Mouse (Mus musculus): ENCODE measurements around the gene Tmem87b. TPM values are rescaled to one million over a fixed set of nuclear protein-coding genes. Genes with fewer than 3 reads are reported as not detected.

Tmem87b gene
- 33.9 and 35.5 TPM in 2 replicates for polyA plus RNA-seq (2015; fragmentation: Nextera tagmentation; extraction: Ambion mirVana)

- peak; percentile 89 for ATAC-seq (ENCODE audit: insufficient read depth, low FRiP score, low read depth)
- Histone ChIP-seq H3K4me1 (peaks cover 10% of the 10 kb centered on the region; the same call in 1 of the 2 replicates), H3K4me3 (replicated peaks) (peak within 1 kb of the TSS; percentile 88), H3K9me3 (no peaks in the 10 kb centered on the region), H3K27me3 (replicated peaks) (no peaks in the 10 kb centered on the region), H3K9ac (peak within 1 kb of the TSS; percentile 62), H3K36me3 (no peaks in the 10 kb centered on the region), H3K27ac (peak within 1 kb of the TSS; percentile 95), H3K4me2 (peak within 1 kb of the TSS; percentile 71)
- under 1% methylated on average over 59 of the region's 59 CpGs for WGBS
These were observed at the start of gene Tmem87b for GRCm38 (mm10) chr2:128817786-128818681. Tmem87b (plus strand) TSS chr2:128818118.

GRCm38 (mm10) chr2:128768545-128769247, 49.2 kb upstream of the Tmem87b start:
- no peak overlapping the region for H3K4me3 ChIP-seq (replicated peaks)
- 0 out of 2 replicates have a peak, but pooled peaks cover 2% of the 10 kb centered on the region for H3K36me3 ChIP-seq
- no peak for ATAC-seq (ENCODE audit: insufficient read depth, low FRiP score, low read depth)
- no peaks in the 10 kb centered on the region for H3K9me3 ChIP-seq
- H3K4me2 ChIP-seq, result no peak overlapping the region
- no peak overlapping the region for H3K9ac ChIP-seq
- H3K27ac ChIP-seq, result no peak overlapping the region
- WGBS, result 50% methylated on average over 4 of the region's 4 CpGs
- H3K27me3 ChIP-seq (replicated peaks), result no peaks in the 10 kb centered on the region
- no peaks in the 10 kb centered on the region for H3K4me1 ChIP-seq

GRCm38 (mm10) chr2:128770557-128770956, 47.4 kb upstream of the Tmem87b start:
- 86% methylated on average over 6 of the region's 6 CpGs for whole genome bisulfite sequencing
- H3K9me3 ChIP-seq, result no peaks in the 10 kb centered on the region
- H3K27me3 ChIP-seq (replicated peaks), result no peaks in the 10 kb centered on the region
- no peak overlapping the region for H3K9ac ChIP-seq
- ATAC-seq (ENCODE audit: insufficient read depth, low FRiP score, low read depth), result no peak
- H3K4me2 ChIP-seq, result no peak overlapping the region
- no peak overlapping the region for H3K4me3 ChIP-seq (replicated peaks)
- H3K36me3 ChIP-seq, result no peaks in the 10 kb centered on the region
- no peak overlapping the region for H3K27ac ChIP-seq
- H3K4me1 ChIP-seq, result no peaks in the 10 kb centered on the region

GRCm38 (mm10) chr2:128771048-128771447, 46.9 kb upstream of the Tmem87b start:
- WGBS, result 85% methylated on average over 4 of the region's 4 CpGs
- ATAC-seq (ENCODE audit: insufficient read depth, low FRiP score, low read depth), result no peak
- Histone ChIP-seq H3K36me3 (no peaks in the 10 kb centered on the region), H3K4me1 (no peaks in the 10 kb centered on the region), H3K4me3 (replicated peaks) (no peak overlapping the region), H3K9me3 (no peaks in the 10 kb centered on the region), H3K27me3 (replicated peaks) (no peaks in the 10 kb centered on the region), H3K4me2 (no peak overlapping the region), H3K27ac (no peak overlapping the region), H3K9ac (no peak overlapping the region)

GRCm38 (mm10) chr2:128771750-128772338, 46.1 kb upstream of the Tmem87b start:
- H3K4me3 ChIP-seq (replicated peaks), result no peak overlapping the region
- WGBS, result 88% methylated on average over 7 of the region's 7 CpGs
- H3K4me1 ChIP-seq, result no peaks in the 10 kb centered on the region
- no peak overlapping the region for H3K27ac ChIP-seq
- no peak overlapping the region for H3K4me2 ChIP-seq
- H3K9me3 ChIP-seq, result no peaks in the 10 kb centered on the region
- H3K27me3 ChIP-seq (replicated peaks), result no peaks in the 10 kb centered on the region
- no peak for ATAC-seq (ENCODE audit: insufficient read depth, low FRiP score, low read depth)
- no peaks in the 10 kb centered on the region for H3K36me3 ChIP-seq
- H3K9ac ChIP-seq, result no peak overlapping the region

GRCm38 (mm10) chr2:128782231-128782630, 35.7 kb upstream of the Tmem87b start:
- no peaks in the 10 kb centered on the region for H3K9me3 ChIP-seq
- no peak for ATAC-seq (ENCODE audit: insufficient read depth, low FRiP score, low read depth)
- H3K4me2 ChIP-seq, result no peak overlapping the region
- H3K4me3 ChIP-seq (replicated peaks), result no peak overlapping the region
- no peak overlapping the region for H3K9ac ChIP-seq
- WGBS, result 84% methylated on average over 5 of the region's 5 CpGs
- H3K36me3 ChIP-seq, result no peaks in the 10 kb centered on the region
- H3K27me3 ChIP-seq (replicated peaks), result no peaks in the 10 kb centered on the region
- H3K27ac ChIP-seq, result no peak overlapping the region
- H3K4me1 ChIP-seq, result no peaks in the 10 kb centered on the region

- 88% methylated on average over 10 of the region's 10 CpGs for WGBS
These were observed 34.1 kb upstream of the Tmem87b start for GRCm38 (mm10) chr2:128783660-128784345.

GRCm38 (mm10) chr2:128784814-128785213, 33.1 kb upstream of the Tmem87b start:
- 89% methylated on average over 7 of the region's 7 CpGs for WGBS

More at GRCm38 (mm10) chr2:128783660-128784345, 34.1 kb upstream of the Tmem87b start:
- no peak overlapping the region for H3K4me3 ChIP-seq (replicated peaks)
- ATAC-seq (ENCODE audit: insufficient read depth, low FRiP score, low read depth), result no peak
- H3K27ac ChIP-seq, result no peak overlapping the region
- H3K9ac ChIP-seq, result no peak overlapping the region
- no peaks in the 10 kb centered on the region for H3K27me3 ChIP-seq (replicated peaks)
- no peaks in the 10 kb centered on the region for H3K36me3 ChIP-seq
- H3K4me1 ChIP-seq, result no peaks in the 10 kb centered on the region
- no peaks in the 10 kb centered on the region for H3K9me3 ChIP-seq
- H3K4me2 ChIP-seq, result no peak overlapping the region

GRCm38 (mm10) chr2:128786341-128786740, 31.6 kb upstream of the Tmem87b start:
- ATAC-seq (ENCODE audit: insufficient read depth, low FRiP score, low read depth), result no peak
- Histone ChIP-seq H3K9ac (no peak overlapping the region), H3K4me2 (no peak overlapping the region), H3K4me3 (replicated peaks) (no peak overlapping the region), H3K4me1 (no peaks in the 10 kb centered on the region), H3K36me3 (0 out of 2 replicates have a peak, but pooled peaks cover 3% of the 10 kb centered on the region), H3K9me3 (no peaks in the 10 kb centered on the region), H3K27ac (no peak overlapping the region), H3K27me3 (replicated peaks) (no peaks in the 10 kb centered on the region)
- 82% methylated on average over 5 of the region's 5 CpGs for WGBS

More at GRCm38 (mm10) chr2:128784814-128785213, 33.1 kb upstream of the Tmem87b start:
- H3K27me3 ChIP-seq (replicated peaks), result no peaks in the 10 kb centered on the region
- no peak overlapping the region for H3K4me3 ChIP-seq (replicated peaks)
- no peak for ATAC-seq (ENCODE audit: insufficient read depth, low FRiP score, low read depth)
- no peaks in the 10 kb centered on the region for H3K9me3 ChIP-seq
- no peaks in the 10 kb centered on the region for H3K4me1 ChIP-seq
- H3K9ac ChIP-seq, result no peak overlapping the region
- no peaks in the 10 kb centered on the region for H3K36me3 ChIP-seq
- no peak overlapping the region for H3K4me2 ChIP-seq
- H3K27ac ChIP-seq, result no peak overlapping the region

GRCm38 (mm10) chr2:128786795-128787194, 31.1 kb upstream of the Tmem87b start:
- no peaks in the 10 kb centered on the region for H3K27me3 ChIP-seq (replicated peaks)
- no peak overlapping the region for H3K4me3 ChIP-seq (replicated peaks)
- H3K9ac ChIP-seq, result no peak overlapping the region
- 83% methylated on average over 1 of the region's 1 CpGs for WGBS
- no peak overlapping the region for H3K4me2 ChIP-seq
- no peak overlapping the region for H3K27ac ChIP-seq
- no peaks in the 10 kb centered on the region for H3K9me3 ChIP-seq
- no peaks in the 10 kb centered on the region for H3K4me1 ChIP-seq
- ATAC-seq (ENCODE audit: insufficient read depth, low FRiP score, low read depth), result no peak
- 0 out of 2 replicates have a peak, but pooled peaks cover 3% of the 10 kb centered on the region for H3K36me3 ChIP-seq

GRCm38 (mm10) chr2:128787805-128788204, 30.1 kb upstream of the Tmem87b start:
- Histone ChIP-seq H3K27ac (no peak overlapping the region), H3K36me3 (peaks cover 5% of the 10 kb centered on the region; the same call in 1 of the 2 replicates), H3K9me3 (no peaks in the 10 kb centered on the region), H3K4me1 (no peaks in the 10 kb centered on the region), H3K27me3 (replicated peaks) (no peaks in the 10 kb centered on the region), H3K4me3 (replicated peaks) (no peak overlapping the region), H3K9ac (no peak overlapping the region), H3K4me2 (no peak overlapping the region)
- ATAC-seq (ENCODE audit: insufficient read depth, low FRiP score, low read depth), result no peak
- WGBS, result 91% methylated on average over 3 of the region's 3 CpGs
